Mouse (Mus musculus) MEL (cell line): ENCODE measurements around the gene Lin7a. TPM values are rescaled to one million over a fixed set of nuclear protein-coding genes. Genes with fewer than 3 reads are reported as not detected.

Experiments used
- DNase-seq: peaks from one replicate; pipeline ENCODE4 v3.0.0; 2011; ENCODE audit warnings: low read depth, low spot score
- H3K27ac ChIP-seq: 2 replicates; pipeline ENCODE4 v1.5.1; 2012; ENCODE audit warnings: low read depth, mild to moderate bottlenecking, control low read depth, low read length, moderate library complexity; ENCODE audit not compliant: control insufficient read depth
- H3K27me3 ChIP-seq, 2 experiments: fragments of 150-350 bp in 1 of 2; sonication (generic) in 1 of 2; 2 replicates each; pipeline ENCODE4 v1.6.1; 2012; ENCODE audit warnings: low read length in 2 of 2, mild to moderate bottlenecking in 2 of 2, improper control_type of control experiment in 1 of 2, moderate library complexity in 1 of 2; ENCODE audit not compliant: insufficient read depth in 2 of 2, control insufficient read depth in 1 of 2
- H3K36me3 ChIP-seq, 2 experiments: 2 replicates each; pipeline ENCODE4 v1.6.1; 2012 to 2014; ENCODE audit warnings: low read length in 2 of 2, improper control_type of control experiment in 1 of 2, inconsistent platforms in 1 of 2, mild to moderate bottlenecking in 1 of 2; ENCODE audit not compliant: insufficient read depth in 2 of 2, control insufficient read depth in 1 of 2
- H3K4me1 ChIP-seq, 2 experiments: fragments of 150-350 bp in 1 of 2; sonication (generic) in 1 of 2; 2 replicates each; pipeline ENCODE4 v1.6.1; 2012; ENCODE audit warnings: low read length in 2 of 2, improper control_type of control experiment in 1 of 2, mild to moderate bottlenecking in 1 of 2; ENCODE audit not compliant: insufficient read depth in 2 of 2, control insufficient read depth in 1 of 2
- H3K4me3 ChIP-seq, 2 experiments: fragments of 150-350 bp in 1 of 2; sonication (generic) in 1 of 2; 2 replicates each; pipeline ENCODE4 v1.5.1; 2012; ENCODE audit warnings: low read depth in 2 of 2, low read length in 2 of 2, mild to moderate bottlenecking in 2 of 2, moderate library complexity in 2 of 2, control low read depth in 1 of 2, improper control_type of control experiment in 1 of 2; ENCODE audit not compliant: control insufficient read depth in 1 of 2, insufficient read depth in 1 of 2
- H3K79me2 ChIP-seq: 2 replicates; pipeline ENCODE4 v1.6.1; 2012; ENCODE audit warnings: mild to moderate bottlenecking, low read length, moderate library complexity; ENCODE audit not compliant: control insufficient read depth, poor library complexity, insufficient read depth
- H3K9ac ChIP-seq: 2 replicates; pipeline ENCODE4 v1.6.1; 2012; ENCODE audit warnings: low read depth, mild to moderate bottlenecking, control low read depth, low read length, moderate library complexity; ENCODE audit not compliant: control insufficient read depth, poor library complexity, severe bottlenecking
- H3K9me3 ChIP-seq: fragments of 150-350 bp; sonication (generic); replicated peaks from 2 replicates; pipeline ENCODE4 v1.6.1; 2012; ENCODE audit warnings: mild to moderate bottlenecking, low read length, improper control_type of control experiment, moderate library complexity; ENCODE audit not compliant: insufficient read depth
- CHD1 ChIP-seq: IDR thresholded peaks from 2 replicates; pipeline ENCODE4 v1.6.1; 2012; ENCODE audit warnings: low read depth, mild to moderate bottlenecking, inconsistent platforms, low read length, improper control_type of control experiment
- CHD2 ChIP-seq: IDR thresholded peaks from 2 replicates; pipeline ENCODE4 v1.6.1; 2011; ENCODE audit warnings: low read length, improper control_type of control experiment
- CTCF ChIP-seq, 3 experiments: IDR thresholded peaks in 2 of 3; conservative IDR thresholded peaks in 1 of 3; 2 replicates each; pipeline ENCODE4 v1.5.1; 2011 to 2012; ENCODE audit warnings: low read length in 3 of 3, low read depth in 2 of 3, mild to moderate bottlenecking in 2 of 3, improper control_type of control experiment in 1 of 3, inconsistent platforms in 1 of 3, mixed read lengths in 1 of 3, moderate library complexity in 1 of 3; ENCODE audit not compliant: control insufficient read depth in 1 of 3, insufficient read depth in 1 of 3, poor library complexity in 1 of 3, severe bottlenecking in 1 of 3
- ELF1 ChIP-seq: IDR thresholded peaks from 2 replicates; pipeline ENCODE4 v1.6.1; 2014; ENCODE audit warnings: low read depth, mild to moderate bottlenecking, inconsistent platforms, low read length, improper control_type of control experiment, moderate library complexity
- EP300 ChIP-seq, 2 experiments: IDR thresholded peaks; 2 replicates each; pipeline ENCODE4 v1.6.1; 2011; ENCODE audit warnings: improper control_type of control experiment in 2 of 2, low read length in 2 of 2, low read depth in 1 of 2, mild to moderate bottlenecking in 1 of 2
- GABPA ChIP-seq: IDR thresholded peaks from 2 replicates; pipeline ENCODE4 v1.6.1; 2012; ENCODE audit warnings: low read depth, mild to moderate bottlenecking, inconsistent platforms, low read length, improper control_type of control experiment, moderate library complexity
- GATA1 ChIP-seq: IDR thresholded peaks from 2 replicates; pipeline ENCODE4 v1.6.1; 2011; ENCODE audit warnings: low read depth, low read length, improper control_type of control experiment
- HCFC1 ChIP-seq: IDR thresholded peaks from 2 replicates; pipeline ENCODE4 v1.6.1; 2012; ENCODE audit warnings: low read depth, mild to moderate bottlenecking, inconsistent platforms, low read length, improper control_type of control experiment, moderate library complexity
- JUND ChIP-seq: IDR thresholded peaks from 2 replicates; pipeline ENCODE4 v1.6.1; 2011; ENCODE audit warnings: low read depth, mild to moderate bottlenecking, improper control_type of control experiment, low read length
- MAX ChIP-seq: IDR thresholded peaks from 2 replicates; pipeline ENCODE4 v1.6.1; 2011; ENCODE audit warnings: low read length, improper control_type of control experiment
- MEF2A ChIP-seq: IDR thresholded peaks from 2 replicates; pipeline ENCODE4 v1.6.1; 2014; ENCODE audit warnings: low read depth, mild to moderate bottlenecking, inconsistent platforms, low read length, improper control_type of control experiment; ENCODE audit not compliant: poor library complexity, insufficient replicate concordance, severe bottlenecking; ENCODE audit errors: extremely low read depth
- MXI1 ChIP-seq: IDR thresholded peaks from 2 replicates; pipeline ENCODE4 v1.6.1; 2011; ENCODE audit warnings: mild to moderate bottlenecking, low read depth, low read length, improper control_type of control experiment
- MYB ChIP-seq: IDR thresholded peaks from 2 replicates; pipeline ENCODE4 v1.6.1; 2011; ENCODE audit warnings: mild to moderate bottlenecking, low read depth, low read length, improper control_type of control experiment
- MYC ChIP-seq: IDR thresholded peaks from 2 replicates; pipeline ENCODE4 v1.6.1; 2011; ENCODE audit warnings: low read depth, mild to moderate bottlenecking, low read length, improper control_type of control experiment, moderate library complexity
- NELFE ChIP-seq: IDR thresholded peaks from 2 replicates; pipeline ENCODE4 v1.6.1; 2011; ENCODE audit warnings: low read depth, low read length, improper control_type of control experiment
- NRF1 ChIP-seq: IDR thresholded peaks from 2 replicates; pipeline ENCODE4 v1.6.1; 2014; ENCODE audit warnings: low read depth, mild to moderate bottlenecking, inconsistent platforms, low read length, improper control_type of control experiment, moderate library complexity; ENCODE audit not compliant: poor library complexity, insufficient read depth, severe bottlenecking
- POLR2A ChIP-seq, 2 experiments: IDR thresholded peaks; 2 replicates each; pipeline ENCODE4 v1.6.1; 2011 to 2012; ENCODE audit warnings: low read length in 2 of 2, mild to moderate bottlenecking in 2 of 2, control low read depth in 1 of 2, improper control_type of control experiment in 1 of 2, low read depth in 1 of 2, moderate library complexity in 1 of 2; ENCODE audit not compliant: control insufficient read depth in 1 of 2, insufficient read depth in 1 of 2, poor library complexity in 1 of 2
- POLR2AphosphoS2 ChIP-seq: IDR thresholded peaks from 2 replicates; pipeline ENCODE4 v1.6.1; 2011; ENCODE audit warnings: low read length, improper control_type of control experiment
- SIN3A ChIP-seq: IDR thresholded peaks from 2 replicates; pipeline ENCODE4 v1.6.1; 2012; ENCODE audit warnings: low read length, improper control_type of control experiment, inconsistent platforms
- TAL1 ChIP-seq: IDR thresholded peaks from 2 replicates; pipeline ENCODE4 v1.6.1; 2012; ENCODE audit warnings: mild to moderate bottlenecking, inconsistent platforms, low read length, moderate library complexity, mixed read lengths
- TBP ChIP-seq: IDR thresholded peaks from 2 replicates; pipeline ENCODE4 v1.8.0; 2011; ENCODE audit warnings: low read depth, low read length, improper control_type of control experiment
- UBTF ChIP-seq: IDR thresholded peaks from 2 replicates; pipeline ENCODE4 v1.6.1; 2012; ENCODE audit warnings: low read depth, mild to moderate bottlenecking, inconsistent platforms, low read length, improper control_type of control experiment, moderate library complexity, borderline replicate concordance; ENCODE audit not compliant: insufficient read depth
- USF1 ChIP-seq: IDR thresholded peaks from 2 replicates; pipeline ENCODE4 v1.6.1; 2014; ENCODE audit warnings: low read depth, mild to moderate bottlenecking, inconsistent platforms, low read length, improper control_type of control experiment, moderate library complexity
- USF2 ChIP-seq, 2 experiments: IDR thresholded peaks; 2 replicates each; pipeline ENCODE4 v1.6.1; 2011 to 2012; ENCODE audit warnings: improper control_type of control experiment in 2 of 2, low read length in 2 of 2, borderline replicate concordance in 1 of 2, inconsistent platforms in 1 of 2, low read depth in 1 of 2, mild to moderate bottlenecking in 1 of 2; ENCODE audit not compliant: insufficient read depth in 1 of 2
- ZNF384 ChIP-seq: IDR thresholded peaks from 2 replicates; pipeline ENCODE4 v1.6.1; 2012; ENCODE audit warnings: low read depth, mild to moderate bottlenecking, inconsistent platforms, low read length, improper control_type of control experiment
- polyA plus RNA-seq, 2 experiments: library from polyadenylated mRNA; stranded (reverse) in 1 of 2; unstranded in 1 of 2; fragments of >175 nt in 1 of 2; fragments of >200 nt in 1 of 2; gene quantifications; 2 replicates each; pipeline versions ENCODE4 v1.2.1 to v1.2.4; 2012; ENCODE audit warnings: low replicate concordance in 2 of 2, low read depth in 1 of 2; ENCODE audit not compliant: insufficient read length in 2 of 2, insufficient read depth in 1 of 2, missing spikeins in 1 of 2
- total RNA-seq: library from RNA; depleted of rRNA; stranded (reverse); fragments of 300-350 nt; gene quantifications from 2 replicates; pipeline ENCODE4 v1.2.3, GENCODE M21; 2012

Lin7a gene
- total and polyA plus RNA-seq, 3 experiments: not detected

DNA sequence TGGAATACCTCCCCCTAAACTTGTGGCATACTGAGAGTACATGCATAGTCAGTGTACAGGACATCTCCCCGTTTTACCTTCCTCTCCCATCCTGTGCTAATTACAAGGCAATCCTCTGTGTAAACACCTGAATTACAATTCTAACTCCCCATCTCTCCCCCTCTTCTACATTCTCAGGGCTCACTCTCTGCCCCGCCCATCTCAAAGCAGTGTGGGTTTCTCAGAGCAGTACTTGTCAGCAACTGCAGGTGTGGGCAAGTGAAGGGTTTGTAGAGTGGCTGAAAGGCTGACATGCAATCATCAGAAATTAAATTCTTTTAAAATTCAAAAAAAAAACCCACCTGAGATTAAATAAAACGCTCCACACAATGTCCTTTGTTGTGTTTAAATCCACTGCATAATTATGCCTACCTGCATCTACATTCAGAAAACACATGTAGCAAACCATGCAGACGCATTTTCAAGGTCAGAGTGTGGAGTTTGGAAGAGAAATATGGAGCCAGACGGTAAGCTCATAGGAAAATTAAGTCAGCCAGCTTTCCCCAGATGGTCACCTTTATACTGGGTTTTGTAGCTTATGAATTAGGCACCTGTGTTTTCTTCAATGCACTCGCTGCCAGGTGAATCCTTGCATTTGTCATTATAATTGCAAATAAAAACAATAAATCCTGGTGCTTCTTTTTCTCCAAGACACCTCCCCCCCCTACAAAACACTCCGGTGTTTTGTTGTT is 22.6 kb downstream of the Lin7a start:
- no peaks in the 10 kb centered on the region for H3K27me3 ChIP-seq
- H3K9ac ChIP-seq: no peak overlapping the region
- no peak overlapping the region for H3K27ac ChIP-seq
- no peak for TF ChIP-seq NRF1
- no peak for TF ChIP-seq POLR2A (IDR thresholded peaks at IDR 0.05; ENCODE audit: control insufficient read depth in 1 of 2, insufficient read depth in 1 of 2, low read depth in 1 of 2, low read length in 2 of 2, poor library complexity in 1 of 2)
- TF ChIP-seq GATA1: no peak
- TF ChIP-seq MXI1: no peak
- no peak for TF ChIP-seq JUND
- no peak for TF ChIP-seq MYC
- no peak for TF ChIP-seq HCFC1
- no peak for TF ChIP-seq NELFE
- no peak for TF ChIP-seq TBP
- no peak for TF ChIP-seq UBTF
- no peak for TF ChIP-seq MEF2A
- TF ChIP-seq USF1: no peak
- no peak for TF ChIP-seq MAX
- TF ChIP-seq SIN3A: no peak
- TF ChIP-seq TAL1: no peak
- no peak for TF ChIP-seq EP300 (IDR thresholded peaks at IDR 0.05; ENCODE audit: low read depth in 1 of 2, low read length in 2 of 2)
- no peak for TF ChIP-seq GABPA
- H3K36me3 ChIP-seq: no peaks in the 10 kb centered on the region
- H3K4me1 ChIP-seq: no peaks in the 10 kb centered on the region
- no peaks in the 10 kb centered on the region for H3K79me2 ChIP-seq
- DNase-seq: no peak
- no peak overlapping the region for H3K4me3 ChIP-seq
- H3K9me3 ChIP-seq: no peaks in the 10 kb centered on the region

DNA sequence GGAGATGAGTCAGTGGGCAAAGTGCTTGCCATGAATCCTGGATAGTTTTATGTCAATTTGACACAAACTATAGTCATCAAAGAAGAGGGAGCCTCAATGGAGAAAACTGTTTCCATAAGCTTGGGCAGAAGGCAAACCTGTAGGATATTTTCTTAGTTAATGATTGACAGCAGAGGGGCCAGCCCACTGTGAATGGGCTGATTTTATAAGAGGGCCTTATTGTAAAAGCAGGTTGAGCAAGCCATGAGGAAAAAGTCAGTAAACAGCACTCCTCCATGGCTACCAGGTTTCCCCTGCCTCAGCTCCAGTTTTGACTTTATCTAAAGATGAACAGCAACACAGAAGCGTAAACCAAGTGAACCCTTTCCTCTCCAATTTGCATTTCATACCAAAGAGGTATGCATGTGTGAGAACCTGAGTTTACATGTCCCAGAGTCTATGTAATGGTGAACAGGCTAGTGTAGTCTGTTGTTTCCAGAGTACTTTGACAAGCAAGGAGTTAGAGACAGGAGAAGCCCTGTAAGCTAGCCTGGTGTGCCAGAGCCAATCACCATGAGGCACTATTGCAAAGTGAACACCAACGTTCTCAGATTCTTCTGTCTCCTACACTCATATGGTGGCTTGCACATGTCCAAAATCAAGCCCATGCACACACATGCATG is 29.2 kb downstream of the Lin7a start:
- DNase-seq: no peak
- no peaks in the 10 kb centered on the region for H3K79me2 ChIP-seq
- no peak for TF ChIP-seq CTCF (IDR thresholded peaks at IDR 0.05 in 2 of 3, conservative IDR thresholded peaks at IDR 0.05 in 1 of 3; ENCODE audit: control insufficient read depth in 1 of 3, insufficient read depth in 1 of 3, low read depth in 2 of 3, low read length in 3 of 3, poor library complexity in 1 of 3, severe bottlenecking in 1 of 3)
- no peak for TF ChIP-seq ELF1
- no peak for TF ChIP-seq POLR2A (IDR thresholded peaks at IDR 0.05; ENCODE audit: control insufficient read depth in 1 of 2, insufficient read depth in 1 of 2, low read depth in 1 of 2, low read length in 2 of 2, poor library complexity in 1 of 2)
- no peak for TF ChIP-seq ZNF384
- no peak for TF ChIP-seq SIN3A
- TF ChIP-seq JUND: no peak
- TF ChIP-seq TAL1: no peak
- TF ChIP-seq CHD1: no peak
- TF ChIP-seq CHD2: no peak
- no peak for TF ChIP-seq USF2 (IDR thresholded peaks at IDR 0.05; ENCODE audit: borderline replicate concordance in 1 of 2, insufficient read depth in 1 of 2, low read depth in 1 of 2, low read length in 2 of 2)
- TF ChIP-seq POLR2AphosphoS2: no peak
- TF ChIP-seq MYB: no peak
- H3K9ac ChIP-seq: no peak overlapping the region
- H3K9me3 ChIP-seq: no peaks in the 10 kb centered on the region
- no peaks in the 10 kb centered on the region for H3K36me3 ChIP-seq
- H3K27me3 ChIP-seq: no peaks in the 10 kb centered on the region
- H3K4me3 ChIP-seq: no peak overlapping the region
- H3K4me1 ChIP-seq: no peaks in the 10 kb centered on the region
- H3K27ac ChIP-seq: no peak overlapping the region
